Mouse (Mus musculus) thymus, postnatal 10 days (tissue): ENCODE results near the gene Trip10.

Source experiments
- DNase-seq, 2 experiments: peaks; one replicate each; pipeline ENCODE4 v3.0.0; 2021; ENCODE audit warnings: low spot score in 2 of 2

Trip10 gene

DNA sequence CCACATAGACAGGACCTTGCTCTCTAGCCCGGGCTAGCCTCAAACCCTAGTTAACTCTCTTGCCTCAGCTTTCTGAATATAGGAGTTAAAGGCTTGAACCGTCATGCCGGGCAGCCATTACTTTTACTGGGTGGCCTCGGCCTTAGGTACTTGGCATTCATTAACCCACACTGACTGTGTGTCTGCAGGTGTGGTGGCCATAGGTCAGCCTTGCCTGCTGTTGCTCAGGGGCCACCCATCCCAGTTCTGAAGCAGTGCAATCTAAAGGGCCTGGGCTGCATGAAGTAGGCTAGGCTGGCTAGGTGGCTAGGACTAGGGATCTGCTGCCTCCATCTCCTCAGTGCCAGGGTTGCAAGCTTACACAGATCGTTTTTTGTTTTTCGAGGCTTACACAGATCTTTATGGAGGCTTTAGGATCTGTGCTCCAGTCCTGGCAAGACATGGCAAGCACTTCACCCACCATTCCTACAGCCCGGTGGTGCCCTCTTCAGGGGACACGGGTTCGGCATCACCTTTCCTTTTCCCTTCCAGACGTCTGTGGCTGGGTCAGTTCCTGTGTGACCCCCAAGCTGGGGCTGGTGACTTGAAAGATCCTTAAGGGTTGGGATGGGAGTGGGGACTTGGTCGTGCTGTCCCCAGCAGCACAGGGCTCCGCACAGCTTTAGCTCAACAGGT is 14.9 kb upstream of the Trip10 start:
- no peak for DNase-seq

DNA sequence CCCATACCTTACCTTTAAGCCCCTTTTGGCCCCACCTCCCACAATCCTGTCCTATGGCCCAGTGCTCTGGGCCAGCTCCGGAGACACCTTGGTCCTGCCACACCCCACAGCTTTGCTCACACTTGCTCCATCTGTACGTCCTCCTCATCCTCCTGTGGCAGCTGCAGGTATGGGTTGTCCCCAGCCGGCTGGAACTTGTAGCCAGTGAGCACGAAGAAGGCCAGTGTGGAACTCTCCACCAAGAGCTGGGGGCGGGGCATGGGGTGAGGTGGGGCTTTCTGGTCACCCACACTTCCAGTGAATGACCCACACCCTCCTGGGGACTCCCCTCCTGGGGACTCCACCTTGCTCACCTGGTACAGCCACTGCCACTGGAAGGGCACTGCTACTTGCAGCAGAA is 13.5 kb upstream of the Trip10 start:
- DNase-seq, result no peak

DNA sequence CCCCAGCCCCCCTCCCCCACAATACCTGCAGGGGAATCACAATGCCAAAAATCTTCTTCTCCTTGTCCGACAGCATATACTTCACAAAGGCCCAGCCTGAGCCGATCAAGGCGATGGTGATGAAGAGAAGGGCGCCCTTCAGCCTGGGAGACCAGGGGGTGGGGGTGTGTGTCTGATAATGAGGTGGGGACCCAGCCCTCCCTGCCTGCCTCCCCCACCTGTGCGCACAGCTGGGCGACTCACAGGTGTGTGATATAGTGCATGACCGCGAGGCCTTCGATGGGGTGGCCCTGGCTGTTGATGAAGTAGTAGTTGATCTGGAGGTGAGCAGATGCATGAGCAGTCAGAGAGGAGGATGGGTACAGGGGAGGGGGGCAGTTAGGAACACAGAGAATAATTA is 12.1 kb upstream of the Trip10 start:
- DNase-seq, result no peak

DNA sequence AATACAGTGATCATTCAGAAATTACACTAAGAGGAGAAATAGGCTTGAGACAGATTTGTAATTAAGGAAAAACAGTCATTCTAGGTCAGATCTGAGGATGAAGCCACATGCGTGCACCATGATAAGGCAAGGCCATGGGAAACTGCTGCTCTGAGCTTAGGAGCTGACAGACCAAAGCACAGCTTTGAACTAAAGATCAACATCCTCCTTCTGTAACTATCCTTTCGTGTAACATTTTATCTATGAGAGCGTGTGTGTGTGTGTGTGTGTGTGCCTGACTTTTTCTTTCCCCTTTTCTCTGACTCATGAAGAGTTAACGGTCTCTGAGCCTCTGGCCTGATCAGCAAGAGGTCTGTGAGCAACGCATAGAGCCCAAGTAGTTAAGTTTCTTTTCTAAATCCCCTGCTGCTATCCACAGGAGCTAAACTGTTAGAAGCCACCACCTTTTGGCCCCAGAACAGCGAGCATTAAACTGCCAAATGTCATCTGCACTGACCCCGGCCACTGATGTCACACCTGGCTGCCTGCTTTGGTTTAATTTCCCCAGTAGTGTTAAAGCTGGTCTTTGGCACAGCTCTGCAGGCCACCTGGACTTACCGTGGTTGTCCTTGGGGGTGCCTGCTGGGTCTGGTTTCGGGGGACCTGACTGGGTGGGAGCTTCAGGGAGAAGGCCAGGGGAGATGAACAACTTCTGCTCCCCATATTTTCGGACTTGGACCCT is 5.4 kb upstream of the Trip10 start:
- no peak for DNase-seq

DNA sequence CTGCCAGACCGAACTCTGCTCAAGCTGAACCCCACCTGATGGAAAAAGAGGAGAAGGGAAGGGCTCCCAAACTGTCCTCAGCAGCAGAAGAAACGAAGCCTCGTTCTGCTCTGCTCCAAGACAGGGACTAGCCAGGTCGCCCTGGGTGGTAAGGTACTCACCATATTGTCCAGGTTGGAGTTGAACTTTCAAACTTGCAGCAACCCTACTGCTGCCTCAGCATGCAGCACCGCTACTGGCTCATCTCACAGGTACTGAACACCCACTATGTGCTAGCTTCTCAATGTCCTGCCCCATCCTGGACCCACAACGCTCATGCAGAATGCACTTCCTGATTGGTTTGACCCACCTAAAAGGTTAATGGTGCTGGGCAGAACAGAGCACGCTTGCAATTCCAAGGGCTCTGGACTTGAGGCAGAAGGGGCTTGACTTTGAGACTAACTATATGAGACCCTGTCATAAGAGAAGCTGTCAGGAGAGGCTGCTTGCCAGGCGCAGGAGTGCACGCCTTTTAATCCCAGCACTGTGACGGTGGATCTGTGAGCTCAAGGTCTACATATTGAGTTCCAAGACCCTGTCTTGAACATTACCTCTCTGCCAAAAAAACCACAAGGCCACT is 3.8 kb upstream of the Trip10 start:
- DNase-seq, result no peak

DNA sequence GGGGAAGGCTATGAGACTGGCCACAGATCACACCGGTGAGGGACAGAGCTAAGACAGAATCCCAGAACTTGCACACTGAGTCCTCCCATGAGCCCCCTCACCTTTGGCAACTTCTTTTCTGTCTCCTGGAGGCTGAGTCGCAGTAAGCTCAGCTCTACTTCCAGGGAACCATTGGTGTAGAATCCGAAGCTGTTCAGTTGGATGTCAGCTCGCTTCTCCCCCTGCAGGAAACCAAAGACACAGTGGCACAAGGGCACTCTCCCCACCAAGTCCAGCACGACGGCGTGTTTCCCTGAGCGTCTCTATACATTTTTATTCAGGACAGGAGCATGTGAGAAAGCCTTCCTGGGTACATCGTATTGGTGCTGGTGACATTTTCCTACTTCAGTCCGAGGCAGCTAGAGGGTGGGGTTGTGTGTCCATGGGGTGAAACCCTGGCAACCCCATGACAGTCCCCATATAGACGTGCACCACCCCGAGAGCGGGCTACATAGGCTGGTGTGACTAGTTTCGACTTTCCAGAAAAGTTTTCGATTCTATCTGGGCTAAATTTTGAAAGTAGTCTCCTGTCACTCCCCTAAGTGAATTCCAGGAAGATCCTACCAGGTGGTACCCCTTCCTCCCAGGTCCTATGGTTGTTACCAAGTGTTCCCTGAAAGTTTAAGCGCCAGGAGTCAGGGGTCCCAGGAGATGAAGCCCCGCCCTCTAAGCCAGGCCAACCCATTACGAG is 2.4 kb upstream of the Trip10 start:
- peak; percentile 20 to 28 for DNase-seq

DNA sequence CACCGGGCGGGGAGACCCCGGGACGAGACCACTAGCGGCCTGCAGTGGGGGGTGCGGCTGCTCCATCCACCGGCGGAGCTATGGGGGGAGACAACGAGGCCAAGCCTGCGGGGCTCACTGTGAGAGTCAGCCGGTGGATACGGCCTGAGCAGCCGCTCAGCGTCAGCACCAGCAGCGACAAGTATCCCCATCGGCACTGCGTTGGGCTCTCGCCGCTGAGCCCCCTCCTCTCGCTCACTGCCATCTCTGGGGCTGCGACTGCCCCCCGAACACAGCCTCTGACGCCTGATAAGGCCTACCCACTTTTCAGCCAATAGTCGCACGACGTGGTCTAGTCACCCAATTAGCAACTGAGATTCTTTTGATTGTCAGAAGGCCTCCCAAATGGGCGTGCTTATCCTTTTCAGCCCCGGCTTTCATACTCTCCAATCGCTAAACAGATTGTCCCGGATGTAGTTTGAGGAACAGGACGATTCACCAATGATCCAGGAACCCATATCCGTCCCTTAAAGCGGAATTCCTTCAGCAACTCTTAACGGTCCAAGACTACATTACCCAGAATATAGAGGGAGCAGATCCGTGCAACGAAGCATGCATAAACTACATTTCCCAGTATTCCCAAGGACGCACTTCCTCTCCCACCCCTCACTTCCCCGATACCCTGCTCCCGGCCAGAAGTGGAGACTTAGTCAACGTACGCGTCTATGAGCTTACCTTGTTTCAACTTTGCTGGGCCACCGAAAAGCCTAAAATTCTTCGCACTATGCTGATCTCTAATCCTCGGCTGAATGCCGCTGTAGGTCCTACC is 1.7 kb upstream of the Trip10 start:
- DNase-seq, result peak; percentile 86 to 93

DNA sequence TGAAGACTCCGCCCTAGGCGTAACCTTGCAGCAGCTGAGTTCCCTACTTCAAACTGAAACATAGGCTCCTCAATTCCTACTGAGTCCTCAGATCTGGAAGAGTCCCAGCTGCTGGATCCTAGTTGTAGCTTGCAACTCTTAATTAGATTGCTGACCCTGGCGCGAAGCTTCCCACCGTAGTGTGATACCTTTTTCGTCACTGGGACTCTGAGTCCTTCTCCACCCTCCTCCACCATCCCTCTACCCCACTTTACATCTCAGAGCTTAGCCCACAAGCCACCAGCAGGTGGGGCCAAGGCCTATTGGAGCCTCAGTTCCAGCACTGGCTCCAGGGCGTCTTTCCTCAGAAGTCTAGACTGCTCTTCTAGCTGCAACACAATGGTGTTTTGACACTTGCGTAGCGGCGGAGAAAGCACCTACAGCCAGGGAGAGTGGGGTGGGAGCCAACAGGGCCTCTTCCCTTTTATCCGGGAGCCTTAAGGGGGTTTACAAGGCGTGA is 1.0 kb upstream of the Trip10 start, which contains the start of gene Gpr108:
TSS of gene Gpr108 (minus strand) at position 246 of the 499 bp plus-strand sequence.
- peak; percentile 88 to 90 for DNase-seq

DNA sequence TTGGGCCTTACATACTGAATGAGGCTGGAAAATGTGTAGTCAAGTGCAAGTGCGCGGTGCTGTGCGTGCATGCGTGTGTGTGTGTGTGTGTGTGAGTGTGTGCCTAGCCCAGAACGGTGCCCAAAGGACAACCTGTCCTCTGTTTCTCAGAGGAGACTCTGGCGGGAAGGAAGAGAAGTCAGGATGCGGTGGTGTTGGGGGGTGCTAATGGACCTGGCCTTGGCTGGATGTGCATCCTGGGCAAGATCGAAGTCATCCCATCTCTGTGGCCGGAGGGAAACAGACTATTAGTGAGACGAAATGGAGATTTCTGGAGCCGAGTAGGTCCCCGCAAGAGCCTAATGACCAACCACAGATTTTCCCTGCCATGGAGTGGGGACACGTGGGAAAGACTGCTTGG is 484 bp upstream of the Trip10 start:
- peak; percentile 19 to 47 for DNase-seq

DNA sequence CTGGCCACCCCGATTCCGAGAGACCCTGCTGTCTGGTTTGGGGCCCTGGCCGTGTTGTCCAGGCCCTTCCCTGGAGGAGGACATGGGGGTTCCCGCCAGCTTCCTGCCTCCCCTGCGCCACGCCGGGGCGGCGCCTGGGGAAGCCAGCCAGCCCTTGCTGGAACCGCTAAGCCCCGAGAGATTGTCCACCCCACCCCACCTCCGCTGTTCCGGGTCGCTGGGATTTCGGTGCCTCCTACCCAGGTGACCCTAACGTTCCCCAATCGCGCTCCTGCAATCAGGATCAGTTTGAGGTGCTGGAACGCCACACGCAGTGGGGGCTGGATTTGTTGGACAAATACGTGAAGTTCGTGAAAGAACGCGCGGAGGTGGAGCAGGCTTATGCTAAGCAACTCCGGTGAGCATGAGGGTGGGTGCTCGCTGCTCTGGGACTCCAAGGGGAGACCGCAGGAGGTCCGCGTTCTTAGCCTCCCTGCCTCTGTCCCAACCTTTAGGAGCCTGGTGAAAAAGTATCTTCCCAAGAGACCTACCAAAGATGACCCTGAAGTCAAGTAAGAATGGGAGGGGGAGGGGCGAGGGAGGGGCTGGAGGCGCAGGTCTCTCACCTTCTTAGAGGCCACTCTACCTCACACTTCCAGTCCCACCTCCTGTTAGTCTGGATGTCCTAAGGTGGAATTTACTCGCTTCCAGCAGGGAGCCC is 1.4 kb downstream of the Trip10 start:
- peak in 1 of 2 experiments; percentile 25 for DNase-seq

DNA sequence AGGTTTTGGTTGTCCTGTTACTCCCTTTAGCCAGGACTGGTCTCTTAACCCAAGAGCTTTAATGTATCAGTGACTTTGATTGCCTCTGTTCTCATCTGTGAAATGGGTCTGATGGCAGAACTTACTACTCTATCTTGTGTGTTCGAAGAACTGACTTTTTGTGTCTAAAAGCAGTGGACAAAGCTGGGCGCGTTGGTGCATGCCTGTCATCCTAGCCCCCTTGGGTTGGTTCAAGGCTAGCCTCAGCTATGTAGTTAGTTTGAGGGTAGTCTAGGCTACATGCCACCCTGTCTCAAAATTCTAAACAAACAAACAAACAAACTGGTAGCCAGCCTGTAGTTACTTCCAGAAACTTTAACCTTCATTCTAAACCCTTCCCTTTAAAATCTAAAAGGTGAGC is 2.2 kb downstream of the Trip10 start:
- DNase-seq, result no peak

DNA sequence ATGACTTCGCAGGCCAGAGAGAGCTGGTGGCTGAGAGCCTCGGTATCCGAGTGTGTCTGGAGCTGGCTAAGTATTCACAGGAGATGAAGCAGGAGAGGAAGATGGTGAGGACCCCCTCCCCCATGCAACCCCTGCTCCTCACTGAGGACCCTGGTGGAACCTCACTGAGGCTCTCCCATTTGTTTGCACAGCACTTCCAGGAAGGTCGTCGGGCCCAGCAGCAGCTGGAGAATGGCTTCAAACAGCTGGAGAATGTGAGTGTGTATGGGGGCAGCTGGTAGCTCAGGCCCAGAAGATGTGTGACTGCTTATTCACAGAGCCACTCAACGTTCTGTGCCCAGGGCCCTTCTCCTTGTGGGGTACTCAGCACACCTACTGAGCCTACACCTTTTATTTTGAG is 4.1 kb downstream of the Trip10 start:
- DNase-seq, result no peak

DNA sequence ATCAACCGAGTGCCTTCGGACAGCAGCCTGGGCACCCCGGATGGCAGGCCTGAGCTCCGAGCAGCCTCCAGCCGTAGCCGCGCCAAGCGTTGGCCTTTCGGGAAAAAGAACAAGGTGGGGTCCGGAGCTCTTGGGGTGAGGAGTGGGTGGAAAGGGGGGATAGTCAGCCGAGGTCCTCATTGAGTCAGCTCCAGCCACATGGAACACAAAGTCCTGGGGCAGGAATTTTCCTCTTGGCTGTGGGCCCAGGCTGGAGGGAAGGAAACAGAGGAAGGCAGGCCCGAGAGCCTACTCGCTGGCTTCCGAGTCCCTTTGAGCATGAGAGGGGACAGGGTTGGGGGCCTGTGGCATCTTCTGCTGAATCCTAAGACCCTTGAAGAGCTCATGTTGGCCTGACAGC is 6.1 kb downstream of the Trip10 start:
- DNase-seq, result no peak

DNA sequence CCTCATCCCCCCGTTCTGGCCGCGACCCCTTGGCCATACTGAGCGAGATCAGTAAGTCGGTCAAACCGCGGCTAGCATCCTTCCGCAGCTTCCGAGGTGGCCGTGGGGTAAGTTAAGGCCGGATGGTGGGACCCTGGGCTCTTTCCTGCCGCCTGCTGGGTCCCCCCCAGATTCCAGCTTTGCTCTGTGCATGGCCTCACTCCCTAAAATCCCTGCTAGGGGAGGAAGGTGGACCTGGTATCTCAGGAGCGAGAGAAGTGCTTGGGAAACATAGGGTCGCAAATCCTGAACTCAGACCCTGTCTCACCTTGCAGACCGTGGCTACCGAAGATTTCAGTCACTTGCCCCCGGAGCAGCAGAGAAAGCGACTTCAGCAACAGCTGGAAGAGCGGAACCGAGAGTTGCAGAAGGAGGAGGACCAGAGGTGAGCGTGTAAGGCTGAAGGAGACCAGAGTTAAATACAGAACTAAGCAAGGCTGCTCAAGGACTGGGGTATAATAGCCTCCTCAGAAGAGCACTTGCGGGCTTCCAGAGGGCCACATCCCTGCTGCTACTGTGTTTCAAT is 7.7 kb downstream of the Trip10 start:
- no peak for DNase-seq

DNA sequence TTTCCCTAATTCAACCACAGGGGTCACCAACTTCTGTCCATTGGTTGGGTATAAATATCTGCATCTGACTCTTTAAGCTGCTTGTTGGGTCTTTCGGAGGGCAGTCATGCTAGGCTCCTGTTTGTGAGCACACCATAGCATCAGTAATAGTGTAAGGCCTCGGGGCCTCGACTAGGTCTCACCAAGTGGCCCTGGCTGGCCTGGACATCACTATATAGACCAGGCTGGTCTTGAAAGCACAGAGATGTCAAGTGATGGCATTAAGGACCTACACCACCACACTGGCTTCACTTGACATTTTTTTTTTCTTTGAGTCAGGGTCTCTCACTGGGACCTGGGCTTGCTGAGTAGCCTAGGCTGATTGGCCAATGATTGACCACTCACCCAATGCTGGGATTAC is 8.9 kb downstream of the Trip10 start:
- DNase-seq, result no peak

DNA sequence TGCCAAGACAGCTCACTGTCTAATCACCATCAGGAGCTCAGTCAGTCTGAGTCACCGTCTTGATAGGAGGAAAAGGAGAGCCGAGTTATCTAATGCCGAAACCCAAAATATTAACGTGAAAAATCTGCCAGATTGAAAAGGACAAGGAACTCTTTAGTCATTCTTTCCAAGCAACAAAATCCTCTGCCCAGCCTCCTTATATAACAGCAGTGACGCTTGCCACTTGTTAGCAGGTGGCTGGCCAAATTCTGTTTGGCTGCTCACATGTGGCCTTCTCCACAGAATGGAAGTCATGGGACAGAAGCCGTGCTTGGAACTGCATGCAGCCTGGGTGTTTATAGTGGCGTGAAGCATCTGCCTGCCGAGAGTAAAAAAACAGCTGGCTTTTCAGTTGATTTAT is 10.5 kb downstream of the Trip10 start:
- no peak for DNase-seq

DNA sequence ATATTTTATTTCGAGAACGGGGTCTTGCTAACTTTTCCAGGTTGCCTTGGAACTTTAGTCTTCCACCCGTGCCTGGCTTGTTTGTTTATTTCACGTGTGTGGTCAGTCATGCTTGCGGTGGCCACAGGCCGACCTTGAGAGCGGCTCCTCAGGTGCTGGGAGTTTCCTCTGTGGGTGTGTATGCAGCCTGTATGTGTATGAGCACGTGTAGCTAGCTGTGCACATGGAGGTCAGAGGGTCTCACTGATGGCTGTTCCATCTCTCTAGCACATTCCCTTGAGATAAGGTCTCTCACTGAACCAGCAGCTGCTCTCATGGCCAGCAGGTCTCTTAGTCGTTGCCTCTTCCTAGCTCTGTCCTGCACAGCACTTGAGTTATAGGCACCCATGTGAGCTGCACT is 11.1 kb downstream of the Trip10 start:
- no peak for DNase-seq

DNA sequence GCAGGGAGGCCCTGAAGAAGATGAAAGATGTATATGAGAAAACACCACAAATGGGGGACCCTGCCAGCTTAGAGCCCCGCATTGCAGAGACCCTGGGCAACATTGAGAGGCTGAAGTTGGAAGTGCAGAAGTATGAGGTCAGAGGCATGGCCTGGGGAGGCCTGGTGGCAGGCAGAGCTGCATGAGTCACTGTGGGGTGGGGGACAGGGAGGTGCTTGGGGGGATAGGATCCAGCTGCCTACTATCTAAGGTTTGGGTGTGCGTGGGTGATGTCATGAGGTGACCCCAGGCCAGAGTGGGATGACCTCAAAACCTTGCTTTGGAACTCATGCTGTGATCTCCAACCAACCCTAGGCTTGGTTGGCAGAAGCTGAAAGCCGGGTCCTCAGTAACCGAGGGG is 12.0 kb downstream of the Trip10 start:
- DNase-seq, result no peak

DNA sequence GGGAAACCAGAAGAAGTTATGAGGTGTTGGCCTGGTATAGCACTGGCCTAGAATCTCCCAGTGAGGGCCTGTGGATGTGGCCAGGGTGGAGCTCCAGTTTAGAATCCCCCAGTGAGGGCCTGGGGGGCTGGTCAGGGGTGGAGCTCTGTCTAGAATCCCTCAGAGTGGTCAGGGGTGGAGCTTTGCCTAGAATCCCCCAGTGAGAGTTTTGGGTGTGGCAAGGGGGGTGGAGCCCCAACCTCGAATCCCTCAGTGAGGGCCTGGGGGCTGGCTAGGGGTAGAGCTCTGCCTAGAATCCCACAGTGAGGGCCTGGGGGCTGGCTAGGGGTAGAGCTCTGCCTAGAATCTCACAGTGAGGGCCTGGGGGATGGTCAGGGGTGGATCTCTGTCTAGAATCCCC is 12.5 kb downstream of the Trip10 start:
- no peak for DNase-seq

DNA sequence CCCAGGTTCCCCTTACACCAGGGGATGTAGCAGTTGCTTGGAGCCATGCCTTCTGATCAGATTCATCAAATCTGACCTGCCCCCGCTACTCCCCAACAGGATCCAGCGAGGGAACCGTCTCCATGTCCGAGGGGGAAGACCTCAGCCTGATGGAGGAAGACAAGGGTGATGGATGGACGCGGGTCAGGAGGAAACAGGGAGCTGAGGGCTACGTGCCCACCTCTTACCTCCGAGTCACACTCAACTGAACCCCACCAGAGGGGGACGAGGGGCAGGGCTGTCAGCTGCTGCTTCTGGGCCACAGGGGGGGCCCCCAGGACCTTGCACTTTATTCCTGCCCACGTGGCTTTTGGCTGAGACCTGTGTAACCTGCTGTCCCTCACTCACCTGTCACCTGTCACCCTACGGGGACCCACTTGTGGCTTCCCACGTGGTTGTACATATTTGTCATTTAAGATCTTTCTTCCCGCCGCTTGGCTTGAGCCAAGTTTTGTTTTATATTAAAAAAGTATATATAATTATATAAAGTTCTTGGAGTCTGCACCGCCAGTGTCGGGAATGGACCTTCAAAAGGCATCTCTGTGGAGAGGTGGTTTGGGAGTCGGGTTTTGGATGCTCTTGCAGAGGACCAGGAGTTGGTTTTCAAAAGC is 13.8 kb downstream of the Trip10 start:
- DNase-seq, result no peak
